Mouse (Mus musculus) forebrain, embryonic 14.5 days (tissue): Measurements from ENCODE around the gene Mustn1. TPM values are rescaled to one million over a fixed set of nuclear protein-coding genes. Genes with fewer than 3 reads are reported as not detected.

Experiments used
- ATAC-seq: fragments of 200-750 bp; cut with Nextera tagmentation; 2 replicates; pipeline ENCODE4 v1.8.0; 2017; ENCODE audit warnings: mild to moderate bottlenecking, moderate library complexity
- DNase-seq: peaks from one replicate; pipeline ENCODE4 v3.0.0-alpha.2; 2015; ENCODE audit warnings: low spot score
- H3K27ac ChIP-seq: fragments of 300-500 bp; sonication (generic); 2 replicates; pipeline ENCODE4 v1.5.1; 2014; ENCODE audit warnings: low read depth, mild to moderate bottlenecking, control low read depth, low read length, moderate library complexity
- H3K27me3 ChIP-seq: fragments of 300-500 bp; sonication (generic); replicated peaks from 2 replicates; pipeline ENCODE4 v1.6.1; 2014; ENCODE audit warnings: low read length, control low read depth, mixed read lengths; ENCODE audit not compliant: control insufficient read depth, insufficient read depth
- H3K36me3 ChIP-seq: fragments of 300-500 bp; sonication (generic); 2 replicates; pipeline ENCODE4 v1.6.1; 2014; ENCODE audit warnings: low read length, control low read depth; ENCODE audit not compliant: control insufficient read depth, insufficient read depth
- H3K4me1 ChIP-seq: fragments of 300-500 bp; sonication (generic); 2 replicates; pipeline ENCODE4 v1.6.1; 2014; ENCODE audit warnings: antibody characterized with exemption, low read length, control low read depth; ENCODE audit not compliant: control insufficient read depth, insufficient read depth
- H3K4me2 ChIP-seq: fragments of 300-500 bp; sonication (generic); 2 replicates; pipeline ENCODE4 v1.6.1; 2014; ENCODE audit warnings: mild to moderate bottlenecking, control low read depth, low read length
- H3K4me3 ChIP-seq: fragments of 300-500 bp; sonication (generic); 2 replicates; pipeline ENCODE4 v1.5.1; 2014; ENCODE audit warnings: low read depth, low read length, control low read depth
- H3K9ac ChIP-seq: fragments of 300-500 bp; sonication (generic); 2 replicates; pipeline ENCODE4 v1.6.1; 2014; ENCODE audit warnings: mild to moderate bottlenecking, low read length, control low read depth, moderate library complexity
- H3K9me3 ChIP-seq: fragments of 300-500 bp; sonication (generic); replicated peaks from 2 replicates; pipeline ENCODE4 v1.6.1; 2016; ENCODE audit warnings: low read length, control low read depth, mixed read lengths; ENCODE audit not compliant: control insufficient read depth
- WGBS: fragments of 180-500 bp; shearing (Covaris S2); extraction: QIAGEN DNeasy Blood & Tissue Kit; methylation state at CpG from one replicate; pipeline ENCODE4 v1.1.7; 2014; 5-methylcytosine and 5-hydroxymethylcytosine counted together
- polyA plus RNA-seq: library from polyadenylated mRNA; unstranded; fragments of >200 nt; fragmentation: Nextera tagmentation; extraction: Ambion mirVana; gene quantifications from 2 replicates; pipeline ENCODE4 v1.2.1, GENCODE M21; 2014

The Mustn1 gene
- polyA plus RNA-seq, 1 experiment from 2014 or later = 0.74 TPM

DNA sequence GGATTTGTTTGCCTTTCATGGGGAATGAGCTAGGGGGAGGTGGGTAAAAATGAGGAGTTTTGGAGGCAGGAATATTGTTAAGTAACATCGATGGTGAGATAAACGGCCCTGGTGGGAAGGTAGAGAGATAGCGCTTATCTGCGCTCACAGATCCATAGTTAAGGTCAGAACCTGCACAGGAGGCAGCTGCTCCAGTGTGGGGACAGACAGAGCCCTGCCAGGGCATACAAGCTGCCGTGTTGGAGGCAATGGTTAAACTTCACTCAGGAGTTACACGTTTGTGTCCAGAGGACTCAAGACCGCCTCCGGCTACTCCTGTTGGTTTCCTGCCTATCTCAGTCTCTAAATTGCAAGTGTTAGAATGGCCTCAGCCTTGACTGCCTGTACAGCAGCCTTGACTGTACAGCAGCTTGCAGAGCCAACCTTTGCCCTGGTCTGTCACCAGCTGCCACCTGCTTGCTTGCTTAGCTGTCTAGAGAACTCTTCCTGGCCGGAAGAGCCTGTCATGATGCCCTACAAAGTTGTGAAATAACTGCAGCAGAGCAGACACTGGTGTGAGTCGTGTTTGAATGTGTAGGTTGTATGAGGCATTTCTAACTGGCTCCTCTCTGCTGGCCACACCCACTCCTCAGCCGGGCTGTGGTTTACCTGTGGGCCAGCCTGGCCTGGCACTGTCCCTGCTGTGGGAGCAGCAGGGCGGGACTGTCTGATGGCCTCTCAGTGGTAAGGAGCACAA, 3.7 kb upstream of the Mustn1 start:
- WGBS = 89% methylated on average over 12 of the region's 12 CpGs
- Histone ChIP-seq H3K36me3 (peaks cover 32% of the 10 kb centered on the region), H3K9me3 (no peaks in the 10 kb centered on the region), H3K27me3 (no peaks in the 10 kb centered on the region), H3K27ac (no peak overlapping the region), H3K4me2 (no peak overlapping the region), H3K4me3 (no peak overlapping the region), H3K9ac (no peak overlapping the region), H3K4me1 (0 out of 2 replicates have a peak, but pooled peaks cover 3% of the 10 kb centered on the region)
- ATAC-seq = no peak
- DNase-seq = no peak

GRCm38 (mm10) chr14:30875955-30876354, 3.0 kb upstream of the Mustn1 start:
- no peak overlapping the region for H3K27ac ChIP-seq
- no peak overlapping the region for H3K9ac ChIP-seq
- 0 out of 2 replicates have a peak, but pooled peaks cover 3% of the 10 kb centered on the region for H3K4me1 ChIP-seq
- no peaks in the 10 kb centered on the region for H3K27me3 ChIP-seq
- DNase-seq = no peak
- no peak for ATAC-seq
- no peak overlapping the region for H3K4me3 ChIP-seq
- no peaks in the 10 kb centered on the region for H3K9me3 ChIP-seq
- H3K36me3 ChIP-seq = peaks cover 32% of the 10 kb centered on the region
- 90% methylated on average over 9 of the region's 9 CpGs for WGBS
- H3K4me2 ChIP-seq = no peak overlapping the region

DNA sequence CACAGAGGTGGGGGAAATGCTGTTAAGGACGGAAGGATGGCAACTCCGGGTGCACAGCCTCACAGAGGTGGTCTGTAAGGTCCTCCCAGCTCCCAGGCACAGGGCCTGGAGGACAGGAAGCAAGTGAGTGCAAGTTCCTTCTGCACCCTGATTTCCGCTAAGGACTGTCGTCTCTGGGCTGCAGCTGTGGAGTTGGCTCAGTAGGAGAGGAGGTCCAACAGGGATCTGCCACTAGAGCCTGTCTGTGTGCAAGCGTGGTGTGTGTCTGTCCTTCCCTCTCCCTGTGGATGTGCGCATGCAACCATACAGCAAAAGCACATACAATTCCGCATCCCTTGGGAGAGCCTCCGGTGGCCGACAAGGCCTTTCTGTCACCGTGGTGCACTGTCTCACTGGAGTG, 2.5 kb upstream of the Mustn1 start:
- Histone ChIP-seq H3K4me3 (no peak overlapping the region), H3K27ac (no peak overlapping the region), H3K4me1 (0 out of 2 replicates have a peak, but pooled peaks cover 3% of the 10 kb centered on the region), H3K36me3 (peaks cover 32% of the 10 kb centered on the region), H3K9ac (no peak overlapping the region), H3K27me3 (no peaks in the 10 kb centered on the region), H3K9me3 (no peaks in the 10 kb centered on the region), H3K4me2 (no peak overlapping the region)
- ATAC-seq (no peak), DNase-seq (no peak)
- 97% methylated on average over 10 of the region's 10 CpGs for WGBS

DNA sequence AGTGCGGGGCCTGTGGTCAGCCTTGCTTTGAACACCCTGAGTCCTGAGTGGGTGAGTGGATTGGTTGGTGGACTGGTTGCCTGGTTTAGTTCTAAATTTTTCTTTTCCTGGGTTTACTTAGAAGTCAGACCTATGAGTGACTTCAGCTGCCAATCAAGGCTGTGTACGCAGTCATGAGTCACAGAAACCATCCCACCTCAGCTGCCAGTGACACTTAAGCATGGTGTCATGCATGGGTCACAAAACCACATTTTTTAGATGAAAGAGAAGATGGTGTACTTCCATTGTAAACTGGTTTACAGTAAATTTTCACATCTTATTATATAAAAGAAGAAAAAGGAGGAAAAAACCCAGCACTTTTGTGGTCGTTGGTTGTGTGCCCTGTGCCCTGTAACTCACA, 1.2 kb upstream of the Mustn1 start:
- peaks cover 25% of the 10 kb centered on the region for H3K36me3 ChIP-seq
- 0 out of 2 replicates have a peak, but pooled peaks cover 3% of the 10 kb centered on the region for H3K4me1 ChIP-seq
- 93% methylated on average over 3 of the region's 3 CpGs for WGBS
- DNase-seq = no peak
- no peak for ATAC-seq
- H3K4me2 ChIP-seq = no peak overlapping the region
- H3K27me3 ChIP-seq = no peaks in the 10 kb centered on the region
- H3K27ac ChIP-seq = no peak overlapping the region
- H3K4me3 ChIP-seq = no peak overlapping the region
- no peaks in the 10 kb centered on the region for H3K9me3 ChIP-seq
- no peak overlapping the region for H3K9ac ChIP-seq

DNA sequence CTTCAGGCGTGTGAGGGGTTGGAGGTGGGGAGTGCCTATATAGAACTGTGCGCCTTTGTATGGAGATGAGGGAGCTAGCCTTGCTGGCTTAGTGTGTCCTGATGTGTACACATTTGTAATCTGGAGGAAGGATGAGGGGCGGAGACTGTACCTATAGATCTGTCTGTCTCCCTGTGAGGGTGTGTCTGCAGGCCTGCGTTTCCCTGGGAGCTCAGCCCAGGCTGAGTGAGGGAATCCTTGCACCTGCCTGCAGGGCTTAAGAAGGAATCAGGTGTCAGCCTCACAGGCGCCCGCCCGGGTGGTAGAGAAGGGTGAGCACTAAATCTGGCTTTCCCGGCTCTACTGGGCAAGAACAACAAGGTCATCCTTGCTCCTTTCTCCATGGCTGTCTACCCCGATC, 794 bp downstream of the Mustn1 start:
- Histone ChIP-seq H3K4me1 (0 out of 2 replicates have a peak, but pooled peaks cover 3% of the 10 kb centered on the region), H3K9me3 (no peaks in the 10 kb centered on the region), H3K9ac (no peak overlapping the region), H3K36me3 (peaks cover 9% of the 10 kb centered on the region; the same call in 1 of the 2 replicates), H3K27ac (no peak overlapping the region), H3K4me2 (no peak overlapping the region), H3K27me3 (no peaks in the 10 kb centered on the region), H3K4me3 (no peak overlapping the region)
- 64% methylated on average over 9 of the region's 9 CpGs for WGBS
- ATAC-seq = no peak; the same call in 1 of the 2 replicates
- DNase-seq = no peak

DNA sequence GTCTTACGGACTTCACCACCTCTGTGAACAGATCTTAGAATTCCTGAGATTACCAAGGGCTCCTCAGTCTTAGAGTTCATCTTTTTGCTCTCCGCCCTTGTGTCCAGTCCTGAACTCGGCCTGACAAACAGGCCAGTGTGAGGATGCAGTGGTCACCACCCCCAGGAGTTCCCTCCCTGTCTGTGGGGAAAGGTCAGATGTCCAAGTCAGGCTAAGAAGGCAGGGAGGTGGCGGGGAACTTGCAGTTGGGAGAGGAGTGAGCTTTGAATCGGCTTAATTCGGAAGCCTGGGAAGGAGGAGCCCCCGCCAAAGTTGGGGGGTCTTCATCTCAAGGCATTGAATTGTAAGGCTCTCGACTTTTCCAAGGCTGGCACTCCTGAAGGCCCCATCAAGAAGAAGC, 1.3 kb downstream of the Mustn1 start:
- no peak for ATAC-seq
- H3K9me3 ChIP-seq = no peaks in the 10 kb centered on the region
- H3K4me1 ChIP-seq = 0 out of 2 replicates have a peak, but pooled peaks cover 3% of the 10 kb centered on the region
- H3K27ac ChIP-seq = no peak overlapping the region
- H3K36me3 ChIP-seq = peaks cover 5% of the 10 kb centered on the region; the same call in 1 of the 2 replicates
- H3K27me3 ChIP-seq = no peaks in the 10 kb centered on the region
- DNase-seq = no peak
- 78% methylated on average over 8 of the region's 8 CpGs for WGBS
- H3K4me3 ChIP-seq = no peak overlapping the region
- H3K4me2 ChIP-seq = no peak overlapping the region
- no peak overlapping the region for H3K9ac ChIP-seq

DNA sequence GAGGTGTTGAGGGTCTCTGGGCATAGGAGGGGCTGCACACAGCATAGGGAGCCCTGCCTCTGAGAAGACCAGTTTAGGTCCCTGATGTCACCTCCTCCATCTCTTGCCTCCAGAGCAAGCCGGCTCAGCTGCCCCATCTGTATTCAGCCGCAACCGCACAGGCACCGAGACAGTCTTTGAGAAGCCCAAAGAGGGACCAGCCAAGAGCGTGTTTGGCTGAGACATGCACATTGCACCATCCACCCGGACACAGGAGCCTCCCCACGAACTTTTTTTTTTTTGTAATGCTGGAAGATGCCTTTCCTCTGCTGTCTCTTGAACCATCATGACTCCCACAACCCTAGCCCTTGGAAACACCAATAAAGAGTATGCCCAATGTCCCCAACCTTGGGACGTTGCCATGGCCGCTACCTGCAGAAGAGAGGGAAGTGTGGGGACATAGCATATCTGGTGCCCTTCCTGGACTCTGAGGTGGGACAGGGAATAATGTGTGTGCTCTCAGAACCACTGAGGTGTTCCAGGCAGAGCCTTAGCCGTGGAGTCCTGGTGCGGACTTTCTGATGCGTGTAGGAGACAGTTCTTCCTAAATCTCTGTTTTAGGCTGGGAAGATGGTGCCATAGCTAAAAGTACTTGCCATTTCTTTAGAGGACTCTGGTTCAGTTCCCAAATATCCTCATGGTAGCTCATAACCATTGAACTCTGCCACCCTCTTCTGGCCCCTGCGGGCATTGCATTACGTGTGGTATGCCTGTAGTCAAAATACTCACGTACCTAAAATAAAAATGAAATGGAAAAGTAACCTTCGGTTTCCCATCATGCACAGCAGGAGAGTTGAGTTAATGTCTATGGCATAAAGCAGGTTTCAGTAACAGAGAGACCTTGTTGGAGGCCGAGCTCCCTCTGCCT, 2.1 kb downstream of the Mustn1 start:
- no peak overlapping the region for H3K9ac ChIP-seq
- no peaks in the 10 kb centered on the region for H3K36me3 ChIP-seq
- no peaks in the 10 kb centered on the region for H3K9me3 ChIP-seq
- H3K27me3 ChIP-seq = no peaks in the 10 kb centered on the region
- H3K27ac ChIP-seq = no peak overlapping the region
- no peak overlapping the region for H3K4me2 ChIP-seq
- WGBS = 88% methylated on average over 17 of the region's 17 CpGs
- ATAC-seq (no peak), DNase-seq (peak; percentile 42)
- H3K4me3 ChIP-seq = no peak overlapping the region
- 0 out of 2 replicates have a peak, but pooled peaks cover 3% of the 10 kb centered on the region for H3K4me1 ChIP-seq

GRCm38 (mm10) chr14:30881718-30882108, 2.7 kb downstream of the Mustn1 start:
- 0 out of 2 replicates have a peak, but pooled peaks cover 3% of the 10 kb centered on the region for H3K4me1 ChIP-seq
- H3K4me3 ChIP-seq = no peak overlapping the region
- H3K4me2 ChIP-seq = no peak overlapping the region
- no peaks in the 10 kb centered on the region for H3K9me3 ChIP-seq
- H3K36me3 ChIP-seq = no peaks in the 10 kb centered on the region
- whole genome bisulfite sequencing = 92% methylated on average over 3 of the region's 3 CpGs
- no peak overlapping the region for H3K9ac ChIP-seq
- no peak for ATAC-seq
- DNase-seq = no peak
- no peaks in the 10 kb centered on the region for H3K27me3 ChIP-seq
- H3K27ac ChIP-seq = no peak overlapping the region
